Mouse (Mus musculus): ENCODE results near the gene Ccser1.

Gene Ccser1

GRCm38 (mm10) chr6:61179949-61180755 is at the start of gene Ccser1:
Gene Ccser1, plus strand, starts transcription at chr6:61180324.
- peak; percentile 41 to 66 for DNase-seq

GRCm38 (mm10) chr6:61136436-61136835 is 43.7 kb upstream of the Ccser1 start:
- DNase-seq: no peak

- no peak for DNase-seq
Observed at GRCm38 (mm10) chr6:61143031-61143430, 37.1 kb upstream of the Ccser1 start.

GRCm38 (mm10) chr6:61152924-61153323 is 27.2 kb upstream of the Ccser1 start:
- DNase-seq: no peak

DNA sequence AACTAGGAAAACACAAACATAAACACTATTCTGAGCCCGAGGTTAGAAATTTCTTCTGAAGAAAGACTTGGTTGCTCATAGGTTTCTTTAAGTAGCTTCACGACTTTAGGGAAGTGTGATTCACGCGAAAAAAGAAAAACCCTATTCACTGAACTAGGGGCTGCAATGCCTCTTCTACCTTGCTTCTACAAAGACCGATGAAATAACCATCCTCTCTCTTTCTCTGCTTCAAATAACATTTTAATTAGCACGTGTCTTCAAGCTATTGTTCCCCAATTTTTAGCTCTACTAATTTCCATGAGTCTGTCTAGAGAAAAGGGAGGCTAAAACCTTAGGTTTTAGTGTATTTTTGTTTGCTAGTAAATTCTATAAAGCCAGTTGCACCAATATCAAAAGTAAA is 25.5 kb upstream of the Ccser1 start:
- no peak for DNase-seq

GRCm38 (mm10) chr6:61155059-61155629 is 25.0 kb upstream of the Ccser1 start:
- DNase-seq: no peak

- DNase-seq: no peak
Observed at GRCm38 (mm10) chr6:61155718-61156117, 24.4 kb upstream of the Ccser1 start.

- no peak for DNase-seq
Observed at GRCm38 (mm10) chr6:61162117-61162516, 18.0 kb upstream of the Ccser1 start.

DNA sequence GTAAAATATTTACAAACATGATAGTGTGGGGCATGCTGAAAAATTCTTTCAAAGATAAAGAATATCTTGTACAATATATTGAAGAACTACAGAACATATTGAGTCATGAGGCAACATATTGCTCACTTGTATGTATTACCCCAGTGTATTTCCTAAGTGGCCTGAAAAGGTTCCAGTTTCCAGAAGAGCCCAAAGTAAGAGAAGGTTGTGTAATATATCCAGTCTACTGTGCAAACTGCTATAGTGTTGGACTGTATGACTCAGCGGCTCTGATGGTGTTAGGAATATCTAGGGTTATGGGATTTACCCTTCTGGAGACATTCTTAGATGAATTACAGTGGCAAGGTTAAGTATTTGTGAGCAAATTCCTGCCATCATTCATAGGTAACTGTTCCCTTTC is 13.2 kb upstream of the Ccser1 start:
- DNase-seq: no peak

GRCm38 (mm10) chr6:61176126-61176525 is 4.0 kb upstream of the Ccser1 start:
- no peak for DNase-seq

DNA sequence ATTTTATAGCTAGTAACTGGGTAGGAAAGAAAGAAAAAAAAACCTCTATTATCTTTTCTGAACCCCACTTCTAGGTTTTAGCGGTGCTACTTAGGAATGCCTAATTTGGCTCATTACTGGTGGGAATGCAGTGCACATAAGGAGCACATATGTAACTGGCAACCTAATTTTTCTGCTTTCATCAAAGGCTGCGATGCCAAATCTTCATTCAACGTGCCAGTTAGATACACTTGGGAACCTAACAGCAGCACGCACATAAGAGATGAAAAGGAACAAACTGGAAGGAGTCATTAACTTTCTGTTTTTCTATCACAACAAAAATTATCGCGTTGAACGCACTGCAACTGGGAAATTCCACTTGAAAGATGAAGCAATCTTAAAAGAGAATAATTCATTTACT is 2.6 kb upstream of the Ccser1 start:
- DNase-seq: no peak

DNA sequence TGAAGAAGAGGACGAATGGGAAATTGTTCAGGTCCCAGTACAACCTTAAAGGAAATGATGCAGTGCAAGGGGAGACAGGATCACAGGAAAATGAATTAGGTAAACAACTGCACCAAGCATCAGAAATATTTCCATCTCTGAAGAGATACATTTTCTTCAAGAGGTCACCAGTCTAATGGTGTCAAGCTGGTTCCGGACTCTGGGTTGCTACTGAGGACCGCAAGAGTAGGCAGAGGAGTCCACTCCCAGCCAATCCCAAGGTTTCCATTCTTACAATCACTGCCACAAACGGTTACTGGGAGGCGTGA is 529 bp upstream of the Ccser1 start:
- DNase-seq: no peak

GRCm38 (mm10) chr6:61180756-61181191 is 650 bp downstream of the Ccser1 start:
- DNase-seq: peak; percentile 10 to 22

DNA sequence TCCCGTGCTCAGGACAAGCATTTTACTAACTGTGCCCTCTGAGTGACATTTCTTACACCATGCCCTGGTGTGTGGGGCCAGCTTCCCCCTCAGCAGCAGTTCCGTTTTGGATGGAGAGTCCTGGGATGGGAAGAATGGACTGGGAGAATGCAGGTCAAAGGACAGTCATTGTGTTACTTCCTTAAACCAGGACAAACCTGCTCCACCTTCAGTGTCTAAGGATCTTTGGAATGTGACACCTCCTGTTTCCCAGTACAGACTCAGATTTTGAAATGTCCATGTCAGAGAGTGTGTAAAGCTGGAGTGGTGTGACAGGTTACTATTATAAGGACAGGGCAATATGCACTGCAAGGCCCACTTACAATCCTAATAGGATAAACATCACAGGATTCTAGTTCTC is 8.9 kb downstream of the Ccser1 start:
- no peak for DNase-seq

GRCm38 (mm10) chr6:61191597-61192386 is 11.7 kb downstream of the Ccser1 start:
- no peak for DNase-seq

GRCm38 (mm10) chr6:61203344-61203743 is 23.2 kb downstream of the Ccser1 start:
- no peak for DNase-seq

DNA sequence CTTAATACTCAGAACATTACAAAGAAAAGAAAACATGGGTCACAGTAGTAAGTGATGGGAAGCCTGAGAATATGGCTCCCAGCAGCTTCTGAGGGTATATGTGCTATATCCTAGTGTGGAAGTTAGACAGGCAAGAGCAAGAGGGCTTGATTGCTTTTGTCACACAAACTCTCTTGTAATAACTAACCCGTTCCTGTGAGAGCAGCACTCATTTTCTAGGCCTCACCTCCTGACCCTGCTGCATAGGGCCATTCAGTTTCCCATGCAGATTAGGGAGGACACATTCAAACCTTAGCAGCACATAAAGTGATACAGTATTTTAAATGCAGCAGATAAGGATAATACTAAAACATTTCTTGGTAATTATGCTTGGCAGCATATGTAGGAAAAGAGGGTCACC is 25.9 kb downstream of the Ccser1 start:
- DNase-seq: no peak

DNA sequence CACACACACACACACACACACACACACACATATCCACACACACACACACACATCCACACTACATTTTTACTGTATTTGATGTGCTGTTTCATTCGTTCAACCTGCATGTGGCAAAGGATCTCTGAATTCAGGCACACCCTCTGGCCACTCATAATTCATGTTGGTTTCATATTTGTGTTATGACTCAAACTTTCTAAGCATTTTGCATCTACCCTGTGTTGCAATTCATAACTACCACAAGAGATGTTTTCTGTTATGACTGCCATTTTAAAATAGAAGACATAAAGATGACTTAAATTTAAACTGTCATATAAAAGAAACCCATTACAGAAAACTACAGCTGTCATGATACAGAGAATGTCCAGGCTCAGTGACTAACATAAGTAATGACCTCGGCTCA is 26.5 kb downstream of the Ccser1 start:
- no peak for DNase-seq

DNA sequence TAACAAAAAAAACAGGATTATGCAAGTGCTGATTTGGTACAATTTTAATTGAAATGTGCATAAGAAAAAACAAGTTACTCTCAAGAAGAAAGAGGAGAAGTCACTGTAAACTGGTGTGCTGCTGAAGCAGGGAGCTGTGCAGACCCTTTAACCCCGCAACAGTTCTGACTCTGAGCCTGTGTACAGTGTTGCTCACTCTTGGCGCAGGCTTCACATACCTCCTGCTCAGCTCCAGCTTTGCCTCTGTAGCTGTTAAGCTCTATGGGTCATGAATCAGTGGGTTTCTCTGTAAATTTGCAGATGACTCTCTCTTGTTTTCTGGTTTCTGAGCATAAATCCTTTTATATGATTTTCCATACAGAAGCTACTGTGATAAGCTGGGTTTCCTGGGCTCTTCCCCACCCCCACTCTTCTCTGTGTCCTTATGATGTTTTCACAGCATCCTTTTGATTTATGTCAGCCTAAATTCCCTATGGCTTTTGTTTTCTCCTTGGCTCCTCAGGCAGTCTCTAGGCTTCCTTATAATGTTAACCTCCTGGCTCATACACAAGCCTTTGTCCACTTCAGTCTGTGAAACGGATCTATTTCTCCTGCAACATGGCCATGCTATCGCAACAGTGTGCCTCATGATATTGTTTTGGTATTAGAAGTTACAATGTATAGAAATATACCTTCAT is 30.1 kb downstream of the Ccser1 start:
- DNase-seq: no peak

DNA sequence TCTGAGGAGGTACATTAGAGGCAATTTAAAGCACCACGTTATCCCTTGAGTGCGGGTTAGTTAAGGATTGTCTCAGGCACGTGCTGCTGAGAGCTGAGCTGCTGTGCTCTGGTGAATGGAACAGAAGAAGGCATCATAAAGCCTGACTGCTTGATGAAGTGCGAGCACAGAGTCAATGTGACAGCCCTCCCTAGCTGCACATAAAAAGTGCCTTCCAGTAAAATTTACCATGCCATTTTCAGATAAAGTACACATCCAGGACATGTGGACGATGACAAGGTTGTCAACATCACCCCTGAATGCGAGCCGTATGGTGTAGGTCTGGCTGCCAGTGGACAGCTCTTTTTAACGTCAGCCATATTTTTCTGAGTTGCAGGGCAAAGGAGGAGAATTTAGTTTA is 35.6 kb downstream of the Ccser1 start:
- DNase-seq: no peak

GRCm38 (mm10) chr6:61216514-61216913 is 36.4 kb downstream of the Ccser1 start:
- no peak for DNase-seq

DNA sequence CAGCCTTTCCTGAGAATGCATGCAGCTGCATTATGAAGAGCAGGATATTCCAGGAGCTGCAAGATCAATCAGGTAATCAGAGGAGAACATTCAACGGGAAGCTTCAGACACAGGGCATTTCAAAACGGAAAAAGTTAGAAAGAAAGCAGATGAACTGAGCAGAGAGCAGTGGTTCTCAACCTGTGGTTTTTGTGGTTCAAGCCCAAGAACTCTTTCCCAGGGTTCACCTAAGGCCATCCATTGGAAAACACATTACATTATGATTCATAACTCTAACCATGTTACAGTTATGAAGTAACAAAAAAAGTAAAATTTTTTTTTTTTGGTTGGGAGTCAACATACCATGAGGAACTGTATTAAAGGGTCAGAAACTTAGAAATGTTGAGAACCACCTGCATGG is 37.6 kb downstream of the Ccser1 start:
- no peak for DNase-seq

DNA sequence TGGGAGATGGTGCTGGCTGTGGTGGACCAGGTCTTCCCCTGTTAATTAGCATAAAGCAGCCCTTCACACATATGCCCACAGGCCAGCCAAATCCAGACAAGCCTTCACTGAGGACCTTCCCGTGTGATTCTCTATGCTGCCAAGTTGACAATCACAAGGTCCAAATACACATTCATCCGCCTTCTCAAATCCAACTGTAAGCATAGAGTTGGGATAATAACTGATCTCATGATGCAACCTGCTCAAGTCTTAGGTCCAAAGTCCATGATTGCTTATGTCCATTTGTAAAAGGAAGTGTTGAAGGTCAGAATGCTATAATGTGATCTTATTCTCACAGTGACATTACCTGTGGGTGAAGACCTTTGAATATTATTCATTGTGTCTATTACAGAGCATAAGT is 43.4 kb downstream of the Ccser1 start:
- no peak for DNase-seq

Data from spleen, adult 18-20 months (tissue).